Mouse (Mus musculus): ENCODE measurements around the gene Rgs7. TPM values are rescaled to one million over a fixed set of nuclear protein-coding genes. Genes with fewer than 3 reads are reported as not detected.

Gene Rgs7
- 10 to 100 TPM; 69.1 to 70.0 TPM for total RNA-seq (2021)

GRCm38 (mm10) chr1:175491861-175492682, at the start of gene Rgs7:
Rgs7 (minus strand) TSS chr1:175492500.
- intact Hi-C loops (cut with DNase I): loop anchor here (10.0 kb wide), 1 partner anchor 113 kb away; no protein-coding TSS in a partner anchor
- peak; percentile 81 for DNase-seq

GRCm38 (mm10) chr1:175540700-175541099, 48.4 kb upstream of the Rgs7 start:
- no peak for DNase-seq
- intact Hi-C loops (cut with DNase I): no loop called here

- intact Hi-C loops (cut with DNase I): no loop called here
- no peak for DNase-seq
Measured at GRCm38 (mm10) chr1:175537321-175537720, 45.0 kb upstream of the Rgs7 start.

GRCm38 (mm10) chr1:175529858-175530257, 37.6 kb upstream of the Rgs7 start:
- no peak for DNase-seq
- intact Hi-C loops (cut with DNase I): no loop called here

- DNase-seq: no peak
- intact Hi-C loops (cut with DNase I): no loop called here
Measured at GRCm38 (mm10) chr1:175524626-175525294, 32.5 kb upstream of the Rgs7 start.

GRCm38 (mm10) chr1:175523572-175523971, 31.3 kb upstream of the Rgs7 start:
- no peak for DNase-seq
- intact Hi-C loops (cut with DNase I): no loop called here

GRCm38 (mm10) chr1:175514543-175514942, 22.2 kb upstream of the Rgs7 start:
- intact Hi-C loops (cut with DNase I): no loop called here
- DNase-seq: no peak

GRCm38 (mm10) chr1:175512173-175512572, 19.9 kb upstream of the Rgs7 start:
- intact Hi-C loops (cut with DNase I): no loop called here
- DNase-seq: no peak

- intact Hi-C loops (cut with DNase I): no loop called here
- DNase-seq: no peak
Measured at GRCm38 (mm10) chr1:175509989-175510388, 17.7 kb upstream of the Rgs7 start.

- intact Hi-C loops (cut with DNase I): loop anchor here (10.0 kb wide), 1 partner anchor 112 kb away; no protein-coding TSS in a partner anchor
Measured at GRCm38 (mm10) chr1:175492683-175493043, 363 bp upstream of the Rgs7 start.

GRCm38 (mm10) chr1:175491511-175491860, 814 bp downstream of the Rgs7 start:
- DNase-seq: peak; percentile 8
- intact Hi-C loops (cut with DNase I): loop anchor here (10.0 kb wide), 1 partner anchor 113 kb away; no protein-coding TSS in a partner anchor

More at GRCm38 (mm10) chr1:175492683-175493043, 363 bp upstream of the Rgs7 start:
- DNase-seq: no peak

GRCm38 (mm10) chr1:175485109-175485508, 7.2 kb downstream of the Rgs7 start:
- no peak for DNase-seq
- intact Hi-C loops (cut with DNase I): no loop called here

GRCm38 (mm10) chr1:175473060-175473459, 19.2 kb downstream of the Rgs7 start:
- DNase-seq: no peak
- intact Hi-C loops (cut with DNase I): no loop called here

- DNase-seq: no peak
- intact Hi-C loops (cut with DNase I): no loop called here
Measured at GRCm38 (mm10) chr1:175469087-175469788, 23.1 kb downstream of the Rgs7 start.

GRCm38 (mm10) chr1:175464566-175464965, 27.7 kb downstream of the Rgs7 start:
- no peak for DNase-seq
- intact Hi-C loops (cut with DNase I): no loop called here

- DNase-seq: no peak
- intact Hi-C loops (cut with DNase I): no loop called here
Measured at GRCm38 (mm10) chr1:175462351-175462750, 29.9 kb downstream of the Rgs7 start.

GRCm38 (mm10) chr1:175454041-175454636, 38.2 kb downstream of the Rgs7 start:
- intact Hi-C loops (cut with DNase I): no loop called here
- DNase-seq: no peak

GRCm38 (mm10) chr1:175448017-175448416, 44.3 kb downstream of the Rgs7 start:
- no peak for DNase-seq
- intact Hi-C loops (cut with DNase I): no loop called here

GRCm38 (mm10) chr1:175442939-175443338, 49.4 kb downstream of the Rgs7 start:
- intact Hi-C loops (cut with DNase I): no loop called here
- DNase-seq: no peak

- DNase-seq: no peak
- intact Hi-C loops (cut with DNase I): no loop called here
Measured at GRCm38 (mm10) chr1:175442025-175442424, 50.3 kb downstream of the Rgs7 start.

GRCm38 (mm10) chr1:175433622-175434204, 58.6 kb downstream of the Rgs7 start:
- DNase-seq: no peak
- intact Hi-C loops (cut with DNase I): no loop called here
